Mouse (Mus musculus): Measurements from ENCODE around the gene Tma7. TPM values are rescaled to one million over a fixed set of nuclear protein-coding genes. Genes with fewer than 3 reads are reported as not detected.

Gene Tma7
- total and polyA plus RNA-seq, 3 experiments: 366 to 400 TPM; not detected in 1

DNA sequence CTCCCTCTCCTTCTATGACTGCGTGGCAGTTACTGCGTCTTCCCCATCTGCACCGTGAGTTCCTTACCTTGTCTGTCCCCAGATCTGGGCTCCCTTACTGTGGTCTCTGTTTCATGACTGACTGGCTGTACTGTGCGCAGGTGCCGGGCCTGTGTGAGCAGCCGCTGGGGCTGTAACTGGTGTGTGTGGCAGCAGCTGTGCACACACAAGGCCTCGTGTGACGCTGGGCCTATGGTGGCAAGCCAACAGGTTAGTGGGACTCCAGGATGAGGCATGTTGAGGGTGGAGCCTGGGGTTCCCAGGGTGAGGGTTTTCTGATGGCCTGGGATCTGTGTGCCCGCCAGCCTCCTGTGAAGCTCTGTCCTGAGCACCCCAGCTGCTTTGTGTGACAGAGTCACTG lies 21.7 kb upstream of the Tma7 start:
- Histone ChIP-seq H3K4me3 (ENCODE audit: control insufficient read depth in 1 of 2, insufficient read depth in 1 of 2, low read depth in 2 of 2, low read length in 2 of 2) (no peak overlapping the region), H3K79me2 (ENCODE audit: control insufficient read depth, insufficient read depth, low read length, poor library complexity) (no peaks in the 10 kb centered on the region), H3K36me3 (ENCODE audit: control insufficient read depth in 1 of 2, insufficient read depth in 2 of 2, low read length in 2 of 2) (no peaks in the 10 kb centered on the region), H3K9me3 (replicated peaks; ENCODE audit: insufficient read depth, low read length) (no peaks in the 10 kb centered on the region), H3K9ac (ENCODE audit: control insufficient read depth, low read depth, low read length, poor library complexity, severe bottlenecking) (no peak overlapping the region), H3K27me3 (ENCODE audit: control insufficient read depth in 1 of 2, insufficient read depth in 2 of 2, low read length in 2 of 2) (no peaks in the 10 kb centered on the region), H3K27ac (ENCODE audit: control insufficient read depth, low read depth, low read length) (no peak overlapping the region), H3K4me1 (ENCODE audit: control insufficient read depth in 1 of 2, insufficient read depth in 2 of 2, low read length in 2 of 2) (no peaks in the 10 kb centered on the region)
- TF ChIP-seq POLR2A (IDR thresholded peaks at IDR 0.05; ENCODE audit: control insufficient read depth in 1 of 2, insufficient read depth in 1 of 2, low read depth in 1 of 2, low read length in 2 of 2, poor library complexity in 1 of 2): no peak
- TF ChIP-seq CHD1 (IDR thresholded peaks at IDR 0.05; ENCODE audit: low read depth, low read length): no peak
- DNase-seq (ENCODE audit: low read depth, low spot score): no peak

DNA sequence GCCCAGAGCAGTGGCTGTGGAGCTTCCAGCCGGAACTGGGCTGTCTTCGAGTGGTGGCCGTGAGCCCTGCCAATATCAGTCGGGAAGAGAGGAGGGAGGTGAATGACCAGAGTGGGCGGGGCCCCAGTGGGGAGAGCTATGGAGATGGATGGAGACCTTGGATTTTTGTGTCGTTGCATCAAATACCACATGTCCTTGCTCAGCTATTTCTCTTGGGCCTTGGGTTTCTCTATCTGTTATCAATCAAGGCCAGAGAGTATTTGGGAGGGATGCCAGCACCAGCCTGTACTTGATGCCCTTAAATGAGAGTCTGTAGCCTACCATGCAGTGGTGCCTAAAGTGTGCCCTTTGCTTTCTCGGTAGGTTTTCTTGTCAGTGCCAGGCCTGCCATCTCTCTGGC lies 20.9 kb upstream of the Tma7 start:
- Histone ChIP-seq H3K27ac (ENCODE audit: control insufficient read depth, low read depth, low read length) (no peak overlapping the region), H3K9me3 (replicated peaks; ENCODE audit: insufficient read depth, low read length) (no peaks in the 10 kb centered on the region), H3K9ac (ENCODE audit: control insufficient read depth, low read depth, low read length, poor library complexity, severe bottlenecking) (no peak overlapping the region), H3K79me2 (ENCODE audit: control insufficient read depth, insufficient read depth, low read length, poor library complexity) (no peaks in the 10 kb centered on the region), H3K36me3 (ENCODE audit: control insufficient read depth in 1 of 2, insufficient read depth in 2 of 2, low read length in 2 of 2) (no peaks in the 10 kb centered on the region), H3K27me3 (ENCODE audit: control insufficient read depth in 1 of 2, insufficient read depth in 2 of 2, low read length in 2 of 2) (no peaks in the 10 kb centered on the region), H3K4me1 (ENCODE audit: control insufficient read depth in 1 of 2, insufficient read depth in 2 of 2, low read length in 2 of 2) (no peaks in the 10 kb centered on the region), H3K4me3 (ENCODE audit: control insufficient read depth in 1 of 2, insufficient read depth in 1 of 2, low read depth in 2 of 2, low read length in 2 of 2) (no peak overlapping the region)
- DNase-seq (ENCODE audit: low read depth, low spot score): no peak
- TF ChIP-seq CHD2 (IDR thresholded peaks at IDR 0.05; ENCODE audit: low read length) (no peak), SIN3A (IDR thresholded peaks at IDR 0.05; ENCODE audit: low read length) (no peak), POLR2AphosphoS2 (IDR thresholded peaks at IDR 0.05; ENCODE audit: low read length) (no peak), SMC3 (IDR thresholded peaks at IDR 0.05; ENCODE audit: low read depth, low read length) (no peak), CHD1 (IDR thresholded peaks at IDR 0.05; ENCODE audit: low read depth, low read length) (no peak), TBP (IDR thresholded peaks at IDR 0.05; ENCODE audit: low read depth, low read length) (no peak), KAT2A (conservative IDR thresholded peaks at IDR 0.05; ENCODE audit: low read depth, low read length) (no peak), MAFK (IDR thresholded peaks at IDR 0.05; ENCODE audit: borderline replicate concordance, low read depth, low read length) (no peak), POLR2A (IDR thresholded peaks at IDR 0.05; ENCODE audit: control insufficient read depth in 1 of 2, insufficient read depth in 1 of 2, low read depth in 1 of 2, low read length in 2 of 2, poor library complexity in 1 of 2) (no peak), NELFE (IDR thresholded peaks at IDR 0.05; ENCODE audit: low read depth, low read length) (no peak), MYB (IDR thresholded peaks at IDR 0.05; ENCODE audit: low read depth, low read length) (no peak), MEF2A (IDR thresholded peaks at IDR 0.05; ENCODE audit: extremely low read depth, insufficient replicate concordance, low read depth, low read length, poor library complexity, severe bottlenecking) (no peak), MAX (IDR thresholded peaks at IDR 0.05; ENCODE audit: low read length) (no peak), ZMIZ1 (IDR thresholded peaks at IDR 0.05; ENCODE audit: low read depth, low read length) (no peak), ZC3H11A (IDR thresholded peaks at IDR 0.05; ENCODE audit: low read depth, low read length) (no peak), MYC (IDR thresholded peaks at IDR 0.05; ENCODE audit: low read depth, low read length) (no peak)

GRCm38 (mm10) chr9:109102541-109102940 lies 20.2 kb upstream of the Tma7 start:
- H3K9ac ChIP-seq (ENCODE audit: control insufficient read depth, low read depth, low read length, poor library complexity, severe bottlenecking): no peak overlapping the region
- H3K79me2 ChIP-seq (ENCODE audit: control insufficient read depth, insufficient read depth, low read length, poor library complexity): no peaks in the 10 kb centered on the region
- H3K27ac ChIP-seq (ENCODE audit: control insufficient read depth, low read depth, low read length): no peak overlapping the region
- no peak overlapping the region for H3K4me3 ChIP-seq (ENCODE audit: control insufficient read depth in 1 of 2, insufficient read depth in 1 of 2, low read depth in 2 of 2, low read length in 2 of 2)
- TF ChIP-seq USF1 (IDR thresholded peaks at IDR 0.05; ENCODE audit: low read depth, low read length) (no peak), KAT2A (conservative IDR thresholded peaks at IDR 0.05; ENCODE audit: low read depth, low read length) (no peak), E2F4 (IDR thresholded peaks at IDR 0.05; ENCODE audit: borderline replicate concordance, low read depth, low read length) (no peak), NELFE (IDR thresholded peaks at IDR 0.05; ENCODE audit: low read depth, low read length) (no peak), JUND (IDR thresholded peaks at IDR 0.05; ENCODE audit: low read depth, low read length) (no peak), ZNF384 (IDR thresholded peaks at IDR 0.05; ENCODE audit: low read depth, low read length) (no peak), RCOR1 (IDR thresholded peaks at IDR 0.05; ENCODE audit: low read depth, low read length) (no peak)
- no peaks in the 10 kb centered on the region for H3K36me3 ChIP-seq (ENCODE audit: control insufficient read depth in 1 of 2, insufficient read depth in 2 of 2, low read length in 2 of 2)
- no peaks in the 10 kb centered on the region for H3K9me3 ChIP-seq (replicated peaks; ENCODE audit: insufficient read depth, low read length)
- no peak for DNase-seq (ENCODE audit: low read depth, low spot score)
- H3K4me1 ChIP-seq (ENCODE audit: control insufficient read depth in 1 of 2, insufficient read depth in 2 of 2, low read length in 2 of 2): no peaks in the 10 kb centered on the region
- no peaks in the 10 kb centered on the region for H3K27me3 ChIP-seq (ENCODE audit: control insufficient read depth in 1 of 2, insufficient read depth in 2 of 2, low read length in 2 of 2)

Data from MEL (cell line).